8 mouse cellular contexts compared by ENCODE assay signal in the genomic region with DNA sequence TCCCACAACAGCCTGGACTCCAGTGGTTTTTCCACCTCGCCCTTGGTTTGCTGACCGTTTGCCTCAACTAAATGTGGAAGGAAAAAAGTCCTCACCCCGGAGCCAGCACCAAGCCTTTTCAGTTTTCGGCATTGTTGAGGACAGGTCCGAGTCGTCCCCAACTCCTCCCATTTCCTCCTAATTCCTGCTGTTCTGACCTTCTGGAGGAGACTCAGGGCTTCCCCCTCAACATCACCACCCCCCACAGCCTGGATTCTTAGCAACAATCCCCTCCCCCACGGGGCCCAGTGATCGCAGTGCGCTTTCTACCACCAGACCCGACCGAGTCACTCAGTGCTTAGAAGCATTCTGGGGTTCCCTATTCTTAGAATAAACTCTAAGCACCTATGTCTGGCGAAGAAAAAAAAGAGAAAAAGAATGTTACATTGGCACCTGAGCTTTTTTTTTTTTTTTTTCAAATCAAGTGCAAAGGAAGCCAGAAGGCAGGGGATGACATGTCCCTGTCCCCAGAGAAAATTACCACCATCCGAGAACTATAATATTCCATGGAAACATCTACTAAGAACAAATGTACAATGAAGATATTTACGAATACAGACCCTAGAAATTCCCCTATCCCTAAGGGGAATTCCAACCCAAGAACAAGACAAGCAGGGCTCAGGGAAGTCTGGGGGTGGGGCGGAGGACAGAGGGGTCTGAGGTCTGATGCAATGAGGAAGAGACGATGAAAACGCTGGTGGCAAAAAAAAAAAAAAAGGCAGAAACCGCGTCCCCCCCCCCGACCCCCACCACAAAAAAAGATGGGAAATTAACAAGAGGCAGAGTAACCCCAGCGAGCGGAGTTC. TPM values are rescaled to one million over a fixed set of nuclear protein-coding genes. Genes with fewer than 3 reads are reported as not detected.
A peak's percentile ranks its signal among the peaks of the same experiment; 100 is the strongest.
DNase-seq lines count a peak whose midpoint lies in the region; ATAC-seq and TF ChIP-seq lines count a peak whose summit lies in the region.

No protein-coding gene starts in this region.

- peak overlapping the region; percentile 78 for H3K4me3 ChIP-seq in forebrain, embryonic 10.5 days
- no peak overlapping the region for H3K4me3 ChIP-seq in forebrain, postnatal 0 days (ENCODE audit: low read depth, low read length)
- H3K4me3 ChIP-seq in forebrain, embryonic 13.5 days = peak overlapping the region; percentile 14
- H3K4me3 ChIP-seq in liver, embryonic 12.5 days = peak overlapping the region; percentile 25

- H3K27me3 ChIP-seq in forebrain, embryonic 10.5 days (ENCODE audit: poor library complexity, severe bottlenecking) = peaks cover 69% of the 10 kb centered on the region
- H3K27me3 ChIP-seq in forebrain, postnatal 0 days (ENCODE audit: insufficient read depth, low read length) = peaks cover 10% of the 10 kb centered on the region; the same call in 1 of the 2 replicates
- peaks cover 28% of the 10 kb centered on the region for H3K27me3 ChIP-seq in forebrain, embryonic 13.5 days
- peaks cover 73% of the 10 kb centered on the region for H3K27me3 ChIP-seq in liver, embryonic 12.5 days (replicated peaks)

- no peaks in the 10 kb centered on the region for H3K36me3 ChIP-seq in forebrain, embryonic 10.5 days (replicated peaks)
- no peaks in the 10 kb centered on the region for H3K36me3 ChIP-seq in forebrain, postnatal 0 days (ENCODE audit: insufficient read depth)
- H3K36me3 ChIP-seq in forebrain, embryonic 13.5 days (ENCODE audit: poor library complexity, severe bottlenecking) = no peaks in the 10 kb centered on the region
- H3K36me3 ChIP-seq in liver, embryonic 12.5 days = no peaks in the 10 kb centered on the region

- peak; percentile 40 for DNase-seq in forebrain, embryonic 10.5 days (ENCODE audit: extremely low spot score, low spot score)
- no peak for DNase-seq in forebrain, postnatal 0 days
- peak; percentile 45 for DNase-seq in CD4-positive helper T cell, adult 2 months (ENCODE audit: low read depth, low spot score)
- no peak for DNase-seq in layer of hippocampus, postnatal 25 days (ENCODE audit: extremely low spot score in 1 of 2, low spot score in 1 of 2)
- DNase-seq in left cerebral cortex, adult 8-10 months (ENCODE audit: low spot score in 2 of 2) = no peak

- WGBS in forebrain, embryonic 10.5 days = under 1% methylated on average over 22 of the region's 22 CpGs
- 2% methylated on average over 22 of the region's 22 CpGs for WGBS in forebrain, postnatal 0 days
- WGBS in forebrain, embryonic 13.5 days = 3% methylated on average over 22 of the region's 22 CpGs
- 4% methylated on average over 22 of the region's 22 CpGs for WGBS in liver, embryonic 12.5 days (ENCODE audit: insufficient replicate concordance)

- no peak for ATAC-seq in forebrain, postnatal 0 days
- no peak for ATAC-seq in forebrain, embryonic 13.5 days
- no peak for ATAC-seq in liver, embryonic 12.5 days
- no peak for ATAC-seq in inflammation-experienced regulatory T-cells, adult 6 months

- H3K4me1 ChIP-seq in forebrain, embryonic 10.5 days = peaks cover 43% of the 10 kb centered on the region
- no peaks in the 10 kb centered on the region; the same call in 1 of the 2 replicates for H3K4me1 ChIP-seq in forebrain, postnatal 0 days (ENCODE audit: insufficient read depth)
- H3K4me1 ChIP-seq in forebrain, embryonic 13.5 days = peaks cover 27% of the 10 kb centered on the region
- peaks cover 34% of the 10 kb centered on the region for H3K4me1 ChIP-seq in liver, embryonic 12.5 days

- no peak overlapping the region for H3K9ac ChIP-seq in forebrain, postnatal 0 days
- H3K9ac ChIP-seq in forebrain, embryonic 13.5 days = 0 out of 2 replicates have a peak overlapping the region, but pooled peaks have one; percentile 12
- H3K9ac ChIP-seq in liver, embryonic 12.5 days = 0 out of 2 replicates have a peak overlapping the region, but pooled peaks have one; percentile 3

- no peak for TF ChIP-seq CTCF in forebrain, postnatal 0 days (IDR thresholded peaks at IDR 0.05; ENCODE audit: low read depth)

- no peaks in the 10 kb centered on the region for H3K9me3 ChIP-seq in forebrain, embryonic 10.5 days
- H3K9me3 ChIP-seq in forebrain, postnatal 0 days (ENCODE audit: low read length) = no peaks in the 10 kb centered on the region
- no peaks in the 10 kb centered on the region for H3K9me3 ChIP-seq in forebrain, embryonic 13.5 days (replicated peaks)
- no peaks in the 10 kb centered on the region for H3K9me3 ChIP-seq in liver, embryonic 12.5 days (replicated peaks)

- 0 out of 2 replicates have a peak overlapping the region, but pooled peaks have one; percentile 21 for H3K27ac ChIP-seq in forebrain, embryonic 10.5 days
- H3K27ac ChIP-seq in forebrain, postnatal 0 days (ENCODE audit: low read depth, low read length) = no peak overlapping the region
- H3K27ac ChIP-seq in forebrain, embryonic 13.5 days = no peak overlapping the region
- H3K27ac ChIP-seq in liver, embryonic 12.5 days = no peak overlapping the region

- no peak overlapping the region for H3K4me2 ChIP-seq in forebrain, postnatal 0 days (ENCODE audit: low read depth)
- peak overlapping the region; percentile 79 for H3K4me2 ChIP-seq in forebrain, embryonic 13.5 days
- H3K4me2 ChIP-seq in liver, embryonic 12.5 days = peak overlapping the region; percentile 97

RNA-seq across cellular contexts. Expression of gene Cbx7, which starts 37.0 kb away (rescaled TPM):
- 2.8 and 3.9 TPM in 2 replicates for polyA plus RNA-seq in forebrain, embryonic 10.5 days (2016; fragmentation: Nextera tagmentation; extraction: Ambion mirVana)
- total RNA-seq in forebrain, postnatal 0 days (2014; rRNA removed) = 6.4 and 11.1 TPM in 2 replicates
- 2.4 and 3.1 TPM in 2 replicates for polyA plus RNA-seq in forebrain, postnatal 0 days (2015; fragmentation: Nextera tagmentation; extraction: Ambion mirVana)
- polyA plus RNA-seq in forebrain, embryonic 13.5 days (2015; fragmentation: Nextera tagmentation; extraction: Ambion mirVana) = 2.5 and 2.9 TPM in 2 replicates
- polyA plus RNA-seq in liver, embryonic 12.5 days (2016; fragmentation: Nextera tagmentation; extraction: Ambion mirVana) = 1.8 and 2.0 TPM in 2 replicates
- 10 to 100 TPM; 32.1 to 35.7 TPM for total RNA-seq in layer of hippocampus, postnatal 25 days (2021)
- total RNA-seq in left cerebral cortex, adult 8-10 months (2022) = 10 to 100 TPM; 51.4 to 59.9 (median 55.5) TPM
- polyA plus RNA-seq in inflammation-experienced regulatory T-cells, adult 6 months (2017; shearing (Covaris generic)) = 10 to 100 TPM; 13.3 to 48.6 (median 38.5) TPM

RNA-seq across cellular contexts. Expression of gene Apobec3, which starts 42.4 kb away (rescaled TPM):
- polyA plus RNA-seq in forebrain, embryonic 10.5 days (2016; fragmentation: Nextera tagmentation; extraction: Ambion mirVana) = 9.2 and 11.0 TPM in 2 replicates
- 4.0 and 5.3 TPM in 2 replicates for total RNA-seq in forebrain, postnatal 0 days (2014; rRNA removed)
- 3.1 and 3.6 TPM in 2 replicates for polyA plus RNA-seq in forebrain, postnatal 0 days (2015; fragmentation: Nextera tagmentation; extraction: Ambion mirVana)
- polyA plus RNA-seq in forebrain, embryonic 13.5 days (2015; fragmentation: Nextera tagmentation; extraction: Ambion mirVana) = 5.8 and 6.6 TPM in 2 replicates
- polyA plus RNA-seq in liver, embryonic 12.5 days (2016; fragmentation: Nextera tagmentation; extraction: Ambion mirVana) = 54.7 and 57.4 TPM in 2 replicates
- total RNA-seq in layer of hippocampus, postnatal 25 days (2021) = 1 to 10 TPM; 3.7 to 5.0 TPM
- 1 to 10 TPM; 4.3 to 8.1 (median 6.0) TPM for total RNA-seq in left cerebral cortex, adult 8-10 months (2022)
- polyA plus RNA-seq in inflammation-experienced regulatory T-cells, adult 6 months (2017; shearing (Covaris generic)) = 100 to 1,000 TPM; 509 to 683 (median 543) TPM

Comparison
In these comparisons a context has a peak if more than half of its experiments do, and no peak if none do; other contexts are left out.
1. DNase-seq: peak in forebrain, embryonic 10.5 days (single experiment) and CD4-positive helper T cell, adult 2 months (single experiment); none in forebrain, postnatal 0 days (single experiment), layer of hippocampus, postnatal 25 days (0 of 2) and left cerebral cortex, adult 8-10 months (0 of 2).